Mouse (Mus musculus) embryonic facial prominence, embryonic 14.5 days (tissue): ENCODE data around the gene Tex14. TPM values are rescaled to one million over a fixed set of nuclear protein-coding genes. Genes with fewer than 3 reads are reported as not detected.

Experiments
- ATAC-seq: fragments of 200-750 bp; cut with Nextera tagmentation; 2 replicates; pipeline ENCODE4 v1.8.0; 2017; ENCODE audit warnings: low read depth, moderate number of reproducible peaks, moderate TSS enrichment
- DNase-seq: peaks from one replicate; pipeline ENCODE4 v3.0.0-alpha.2; 2015; ENCODE audit warnings: low spot score
- H3K27ac ChIP-seq: fragments of 300-500 bp; sonication (generic); replicated peaks from 2 replicates; pipeline ENCODE4 v1.5.1; 2014; ENCODE audit warnings: low read depth, mild to moderate bottlenecking, low read length, moderate library complexity
- H3K27me3 ChIP-seq: fragments of 300-500 bp; sonication (generic); replicated peaks from 2 replicates; pipeline ENCODE4 v1.6.1; 2014; ENCODE audit warnings: low read length; ENCODE audit not compliant: control insufficient read depth, insufficient read depth
- H3K36me3 ChIP-seq: fragments of 300-500 bp; sonication (generic); 2 replicates; pipeline ENCODE4 v1.6.1; 2014; ENCODE audit warnings: low read length, mixed read lengths; ENCODE audit not compliant: control insufficient read depth, insufficient read depth
- H3K4me1 ChIP-seq: fragments of 300-500 bp; sonication (generic); 2 replicates; pipeline ENCODE4 v1.6.1; 2014; ENCODE audit warnings: antibody characterized with exemption, low read length; ENCODE audit not compliant: control insufficient read depth, insufficient read depth
- H3K4me2 ChIP-seq: fragments of 300-500 bp; sonication (generic); 2 replicates; pipeline ENCODE4 v1.6.1; 2014; ENCODE audit warnings: low read depth, mild to moderate bottlenecking, low read length, moderate library complexity, mixed read lengths
- H3K4me3 ChIP-seq: fragments of 300-500 bp; sonication (generic); 2 replicates; pipeline ENCODE4 v1.5.1; 2014; ENCODE audit warnings: low read depth, mild to moderate bottlenecking, low read length
- H3K9ac ChIP-seq: fragments of 300-500 bp; sonication (generic); 2 replicates; pipeline ENCODE4 v1.6.1; 2014; ENCODE audit warnings: low read depth, mild to moderate bottlenecking, low read length, moderate library complexity, mixed read lengths
- H3K9me3 ChIP-seq: fragments of 300-500 bp; sonication (generic); 2 replicates; pipeline ENCODE4 v1.6.1; 2016; ENCODE audit warnings: low read length; ENCODE audit not compliant: control insufficient read depth
- WGBS: fragments of 180-500 bp; shearing (Covaris S2); extraction: QIAGEN DNeasy Blood & Tissue Kit; methylation state at CpG from one replicate; pipeline ENCODE4 v1.1.7; 2014; 5-methylcytosine and 5-hydroxymethylcytosine counted together
- polyA plus RNA-seq: library from polyadenylated mRNA; unstranded; fragments of >200 nt; fragmentation: Nextera tagmentation; extraction: Ambion mirVana; gene quantifications from 2 replicates; pipeline ENCODE4 v1.2.1, GENCODE M21; 2014

Tex14 gene
- polyA plus RNA-seq, 1 experiment from 2014 or later: 4.8 TPM

- no peak overlapping the region for H3K4me3 ChIP-seq
- no peak overlapping the region for H3K4me2 ChIP-seq
- peaks cover 83% of the 10 kb centered on the region for H3K36me3 ChIP-seq
- H3K27me3 ChIP-seq: no peaks in the 10 kb centered on the region
- H3K9me3 ChIP-seq: no peaks in the 10 kb centered on the region
- H3K9ac ChIP-seq: no peak overlapping the region
- H3K4me1 ChIP-seq: peaks cover 8% of the 10 kb centered on the region; the same call in 1 of the 2 replicates
- H3K27ac ChIP-seq: no peak overlapping the region
- ATAC-seq: no peak
- DNase-seq: no peak
- 90% methylated on average over 10 of the region's 10 CpGs for WGBS
Observed at GRCm38 (mm10) chr11:87600322-87600853, 195.5 kb downstream of the Tex14 start.

GRCm38 (mm10) chr11:87602234-87602633 is 197.4 kb downstream of the Tex14 start:
- H3K4me1 ChIP-seq: no peaks in the 10 kb centered on the region
- no peak overlapping the region for H3K9ac ChIP-seq
- H3K4me2 ChIP-seq: no peak overlapping the region
- H3K9me3 ChIP-seq: no peaks in the 10 kb centered on the region
- no peaks in the 10 kb centered on the region for H3K27me3 ChIP-seq
- ATAC-seq: no peak
- no peak for DNase-seq
- no peak overlapping the region for H3K4me3 ChIP-seq
- WGBS: 93% methylated on average over 9 of the region's 9 CpGs
- peaks cover 100% of the 10 kb centered on the region for H3K36me3 ChIP-seq
- H3K27ac ChIP-seq: no peak overlapping the region

GRCm38 (mm10) chr11:87603571-87603970 is 198.7 kb downstream of the Tex14 start:
- peaks cover 100% of the 10 kb centered on the region for H3K36me3 ChIP-seq
- WGBS: 94% methylated on average over 2 of the region's 2 CpGs
- ATAC-seq (no peak), DNase-seq (no peak)
- H3K4me3 ChIP-seq: no peak overlapping the region
- no peaks in the 10 kb centered on the region for H3K4me1 ChIP-seq
- H3K9me3 ChIP-seq: no peaks in the 10 kb centered on the region
- no peak overlapping the region for H3K4me2 ChIP-seq
- no peak overlapping the region for H3K27ac ChIP-seq
- no peak overlapping the region for H3K9ac ChIP-seq
- H3K27me3 ChIP-seq: no peaks in the 10 kb centered on the region

Other genes starting within 250 kb of the Tex14 start
- 4.2 and 6.6 TPM in 2 replicates for gene Ppm1e, start 46.0 kb upstream of the Tex14 start, polyA plus RNA-seq
- gene Rad51c, start 111 bp upstream of the Tex14 start, polyA plus RNA-seq: 5.2 and 7.2 TPM in 2 replicates
- not detected in 2 replicates for gene Gm11492, start 161.6 kb downstream of the Tex14 start, polyA plus RNA-seq
- gene Sept4, start 163.8 kb downstream of the Tex14 start, polyA plus RNA-seq: 40.1 and 42.2 TPM in 2 replicates
- gene Mtmr4, start 187.1 kb downstream of the Tex14 start, polyA plus RNA-seq: 33.2 and 34.3 TPM in 2 replicates
- gene Hsf5, start 212.1 kb downstream of the Tex14 start, polyA plus RNA-seq: 0.17 and 0.25 TPM in 2 replicates